Mouse (Mus musculus) inflammation-experienced regulatory T-cells, adult 6 months (primary cell): ENCODE data around the gene Treh. TPM values are rescaled to one million over a fixed set of nuclear protein-coding genes. Genes with fewer than 3 reads are reported as not detected.
A peak's percentile ranks its signal among the peaks of the same experiment; 100 is the strongest.

Experiments used
- ATAC-seq: one replicate; pipeline ENCODE4 v1.8.0; 2017
- polyA plus RNA-seq, 3 experiments: library from polyadenylated mRNA; unstranded; fragments of 100-300 nt; shearing (Covaris generic); gene quantifications; one replicate each; pipeline ENCODE4 v1.2.1; 2017

Gene Treh
- polyA plus RNA-seq, 3 experiments from 2014 or later = not detected

GRCm38 (mm10) chr9:44717822-44718242, 44.8 kb downstream of the Treh start:
- no peak for ATAC-seq

DNA sequence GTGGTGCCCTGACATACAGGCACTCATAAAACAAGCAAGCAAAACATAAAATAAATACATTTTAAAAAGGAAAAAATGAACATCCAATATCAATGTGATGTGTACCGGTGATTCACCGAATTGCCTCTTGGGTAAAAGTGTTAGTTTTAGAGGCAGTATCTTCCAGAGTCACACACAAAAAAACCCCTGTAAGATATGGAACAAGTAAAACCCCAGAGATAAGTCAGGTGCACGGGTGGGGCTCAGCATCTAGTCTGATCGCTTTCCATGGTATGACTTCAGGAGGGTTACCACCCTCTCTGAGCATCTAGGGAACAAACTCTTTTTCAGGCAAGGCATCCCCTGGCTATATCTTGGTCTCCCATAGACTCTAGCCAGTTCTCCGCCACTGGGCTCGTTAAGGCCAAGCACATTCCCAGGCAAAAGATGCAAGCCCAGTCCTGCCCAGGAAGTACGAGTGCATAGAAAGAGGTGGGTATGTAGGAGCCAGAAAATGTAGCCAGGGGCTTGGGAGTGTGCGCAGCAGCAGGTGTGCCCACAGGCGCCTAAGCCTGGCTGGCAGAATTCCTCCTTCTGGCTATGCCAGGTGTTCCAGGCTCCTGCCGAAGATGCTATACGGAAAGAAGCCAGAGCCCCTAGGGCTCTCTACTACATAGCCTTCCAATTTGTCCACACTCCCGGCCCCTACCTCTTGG, 46.1 kb downstream of the Treh start:
- no peak for ATAC-seq

GRCm38 (mm10) chr9:44719632-44720357, 46.8 kb downstream of the Treh start:
- ATAC-seq = no peak

GRCm38 (mm10) chr9:44720358-44721153, 47.5 kb downstream of the Treh start:
- ATAC-seq = peak; percentile 51

DNA sequence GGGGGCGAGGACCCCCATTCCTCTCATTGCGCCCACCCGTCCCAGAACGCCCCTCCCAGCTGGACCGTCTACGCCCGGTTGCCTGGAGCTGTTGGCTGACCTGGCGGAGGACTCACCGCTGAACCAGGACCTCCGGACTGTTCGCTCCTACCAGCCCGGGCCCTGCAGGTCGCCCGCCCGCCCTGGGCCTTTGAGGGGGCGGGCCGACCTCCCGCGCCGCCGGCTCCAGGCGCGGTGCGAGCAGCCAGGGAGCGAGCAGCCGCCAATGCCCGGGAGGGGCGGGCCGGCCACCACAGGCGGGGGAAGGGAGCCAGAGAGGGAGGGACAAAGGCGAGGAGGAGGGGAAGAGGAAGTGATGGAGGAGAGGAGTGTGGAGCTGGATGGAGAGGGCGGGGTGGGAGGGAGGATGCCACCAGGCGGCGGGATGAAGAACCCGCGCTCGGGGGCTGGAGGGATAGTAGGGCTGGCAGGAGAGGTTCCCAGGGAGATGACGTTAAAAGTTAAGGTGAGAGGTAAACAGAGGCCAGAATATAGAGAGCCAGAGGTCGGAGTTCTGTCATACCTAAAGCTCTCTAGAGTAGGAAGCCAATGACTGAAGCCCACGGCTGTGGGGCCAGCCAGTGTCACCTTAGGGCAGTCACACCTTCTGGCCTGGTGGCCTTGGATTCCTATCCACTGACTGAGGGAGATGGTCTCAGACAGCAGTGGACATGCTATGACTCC, 48.3 kb downstream of the Treh start:
- peak; percentile 58 for ATAC-seq

DNA sequence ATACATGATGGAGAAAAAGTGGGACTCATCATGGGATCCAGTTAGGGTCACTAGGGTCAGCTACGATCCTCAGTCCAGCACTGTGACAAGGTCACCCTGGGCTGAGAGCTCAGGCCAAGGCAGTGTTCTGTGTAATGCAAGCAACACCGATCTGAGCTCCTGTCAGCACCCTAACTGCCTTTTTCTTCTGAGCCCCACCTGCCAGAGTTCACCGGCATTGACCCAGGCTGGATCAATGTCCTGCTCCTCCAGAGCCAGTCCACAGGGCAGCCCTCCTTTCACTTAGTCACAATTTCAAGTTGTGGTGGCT, 48.8 kb downstream of the Treh start:
- ATAC-seq = no peak

DNA sequence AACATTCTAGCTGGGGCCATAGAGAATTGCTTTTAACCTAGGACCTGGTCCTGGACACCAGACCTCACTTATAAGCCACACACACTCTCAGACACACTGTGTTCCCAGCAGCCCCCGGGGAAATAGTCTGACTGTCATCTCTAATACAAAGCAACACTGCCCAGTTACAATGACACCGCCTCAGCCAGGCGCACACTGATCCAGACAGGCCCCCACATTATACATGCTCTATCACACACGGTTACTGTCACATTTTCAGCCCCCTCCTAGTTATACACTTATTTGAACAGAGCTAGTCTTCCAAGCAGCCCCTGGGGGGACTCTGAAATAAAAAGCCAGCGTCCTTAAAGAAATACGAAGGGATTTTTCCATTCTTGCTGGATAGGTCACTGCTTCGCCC, 49.5 kb downstream of the Treh start:
- ATAC-seq = no peak

- no peak for ATAC-seq
Measured at GRCm38 (mm10) chr9:44723008-44723407, 50.0 kb downstream of the Treh start.

DNA sequence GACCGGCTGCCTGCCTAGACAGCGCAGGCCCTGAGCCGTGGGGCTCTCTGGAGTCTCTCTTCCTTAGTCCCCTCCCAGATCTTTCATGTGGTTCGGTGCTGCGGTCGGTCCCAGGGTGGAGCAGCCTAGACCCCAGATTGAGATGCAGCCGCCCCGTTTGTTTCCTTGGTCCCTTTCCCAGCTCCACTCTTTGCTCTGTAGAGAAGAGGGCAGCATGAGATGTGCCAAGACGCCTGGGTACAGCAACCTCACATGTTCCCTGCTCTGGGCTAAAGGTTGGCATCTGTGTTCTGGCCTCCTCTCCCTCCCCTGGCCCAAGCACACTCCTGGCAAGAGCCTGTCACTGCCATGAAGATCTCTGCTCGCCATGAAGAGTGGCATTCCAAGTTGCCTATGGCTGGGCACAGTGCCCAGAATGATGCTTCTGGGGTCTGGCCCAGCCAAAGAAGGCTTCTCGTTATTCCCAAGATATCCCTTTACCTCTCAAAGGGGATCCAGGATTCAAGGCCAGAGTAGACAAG, 50.5 kb downstream of the Treh start:
- ATAC-seq = no peak

DNA sequence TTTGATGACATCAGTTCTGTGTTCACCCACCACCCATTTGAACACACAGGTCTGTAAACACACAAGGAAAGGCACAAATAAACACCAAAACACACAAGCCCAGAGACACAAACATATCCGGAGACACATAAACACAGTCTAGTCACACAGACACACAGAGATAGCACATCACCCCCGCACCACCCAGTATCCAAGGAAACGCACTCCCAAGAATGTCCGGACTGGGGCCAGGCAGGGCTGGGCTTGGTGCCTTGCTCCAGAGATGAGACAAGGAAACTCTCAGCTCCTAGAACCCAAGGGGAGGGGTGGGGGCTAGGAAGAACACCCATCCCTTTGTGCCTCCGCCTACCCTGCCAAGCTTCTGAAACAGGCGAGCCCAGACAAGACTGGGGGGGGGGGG, 51.2 kb downstream of the Treh start:
- ATAC-seq = no peak

- no peak for ATAC-seq
Measured at GRCm38 (mm10) chr9:44724665-44725064, 51.6 kb downstream of the Treh start.

- ATAC-seq = no peak
Measured at GRCm38 (mm10) chr9:44726431-44727146, 53.6 kb downstream of the Treh start.

GRCm38 (mm10) chr9:44727441-44727840, 54.4 kb downstream of the Treh start:
- ATAC-seq = no peak

- no peak for ATAC-seq
Measured at GRCm38 (mm10) chr9:44732130-44732549, 59.1 kb downstream of the Treh start.

- ATAC-seq = no peak
Measured at GRCm38 (mm10) chr9:44732921-44733530, 60.0 kb downstream of the Treh start.

DNA sequence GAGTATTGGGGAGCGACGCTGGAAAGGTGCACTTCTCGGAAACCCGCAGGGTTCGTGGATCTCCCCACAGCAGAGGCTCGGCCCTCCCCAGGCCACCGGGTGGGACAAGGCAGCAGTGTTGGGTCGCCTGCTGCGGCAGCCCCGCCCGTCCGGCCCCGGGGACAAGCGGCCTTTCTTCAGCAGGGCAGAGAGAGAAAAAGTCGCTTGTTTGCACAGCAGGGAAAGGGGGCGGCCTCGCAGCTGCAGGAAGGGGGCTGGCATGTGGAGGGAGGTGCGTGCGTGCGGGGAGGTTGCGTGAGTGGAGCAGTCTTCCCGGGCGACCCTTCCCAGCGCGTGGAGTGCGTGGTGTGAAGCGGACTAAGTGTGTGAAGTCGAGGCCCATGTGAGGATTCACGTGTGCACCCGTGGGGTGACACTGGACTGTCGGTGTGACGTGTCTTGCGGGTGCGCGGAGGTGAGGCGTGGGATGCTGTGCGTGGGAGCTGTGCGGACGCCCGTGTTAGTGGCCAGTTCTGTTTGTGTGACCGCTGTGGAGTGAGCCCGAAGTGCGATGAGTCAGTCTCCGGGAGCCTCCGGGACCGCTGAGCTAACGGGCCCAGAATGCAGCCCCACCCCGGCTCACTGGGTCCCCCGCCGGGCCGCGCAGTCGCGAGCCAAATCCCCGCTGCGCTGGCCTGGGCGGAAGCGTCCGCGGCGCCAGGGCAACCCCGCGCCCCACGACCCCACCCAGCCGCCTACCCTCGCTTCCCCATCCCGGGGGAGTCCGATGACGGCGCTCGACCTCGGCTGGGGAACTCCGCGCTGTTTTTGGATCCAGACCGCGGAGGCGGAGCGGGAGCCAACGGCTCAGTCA, 60.9 kb downstream of the Treh start:
- ATAC-seq = peak; percentile 38

DNA sequence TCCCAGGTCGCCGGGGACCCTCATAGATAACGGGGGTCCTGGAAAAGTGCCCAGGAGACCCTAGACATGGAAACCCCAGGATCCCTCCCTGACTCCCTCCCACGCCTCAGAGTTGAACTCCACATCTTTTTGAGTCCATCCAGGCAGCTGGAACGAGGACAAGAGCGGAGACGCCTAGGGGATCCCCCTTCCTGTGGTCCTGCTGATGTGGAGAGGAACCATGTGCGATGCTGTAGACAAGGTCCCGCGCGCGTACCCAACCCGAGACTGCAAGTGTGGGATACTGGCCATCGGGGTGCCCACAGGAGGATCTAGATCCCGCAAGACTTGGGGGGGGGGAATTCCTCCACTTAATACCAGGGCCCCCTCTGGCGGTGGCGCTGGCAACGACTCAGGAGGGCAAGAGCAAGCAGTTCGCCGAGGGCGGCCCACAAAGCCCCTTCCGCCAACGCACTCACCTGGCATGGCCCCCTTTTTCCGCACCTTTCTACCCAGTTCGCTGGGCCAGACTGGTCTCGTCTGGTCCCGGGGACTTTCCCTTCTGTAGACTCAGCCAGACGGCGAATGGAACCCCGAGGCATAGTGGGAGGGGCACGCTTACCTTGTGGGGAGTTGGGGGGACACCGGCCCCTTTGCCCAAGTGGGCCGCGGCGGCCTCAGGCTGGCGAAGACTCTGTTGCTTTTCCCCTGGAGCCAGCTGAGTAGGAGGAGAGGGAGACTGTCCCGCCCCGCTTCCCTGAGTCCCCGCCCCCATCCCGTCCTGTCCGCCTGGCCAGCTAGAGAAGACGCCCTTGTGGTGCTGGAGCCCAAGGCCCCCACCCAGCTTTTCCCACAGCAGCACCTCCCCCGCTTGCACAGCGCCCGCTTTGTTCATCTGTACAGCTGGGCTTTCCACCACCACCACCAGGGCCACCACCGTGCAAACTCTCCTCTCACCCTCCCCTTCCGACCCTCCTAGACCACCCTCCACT, 61.8 kb downstream of the Treh start, which contains the start of gene Phldb1:
Phldb1 (minus strand) TSS at position 675 of the 971 bp plus-strand sequence.
- ATAC-seq = peak; percentile 72

DNA sequence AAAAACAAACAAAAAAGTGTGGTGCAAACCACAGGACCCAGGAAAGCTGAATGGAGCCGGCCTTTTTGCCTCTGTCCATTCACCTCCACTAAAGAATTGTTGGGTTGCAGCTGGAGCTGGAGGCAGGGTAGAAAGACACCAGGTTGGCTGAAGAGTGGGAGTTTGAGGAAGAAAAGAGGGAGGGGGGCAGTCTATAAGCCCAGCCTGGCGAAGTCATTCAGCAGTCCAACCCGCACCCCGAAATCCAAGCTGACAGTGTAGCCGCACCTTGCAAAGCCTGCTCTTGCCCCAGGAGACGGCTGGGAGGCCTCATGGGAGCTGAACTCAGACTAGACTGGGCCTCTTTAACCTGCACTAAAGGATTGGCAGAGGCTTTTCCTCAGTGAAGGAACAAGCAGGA, 62.9 kb downstream of the Treh start:
- ATAC-seq = no peak
